Mouse (Mus musculus): ENCODE data around the gene Nradd. TPM values are rescaled to one million over a fixed set of nuclear protein-coding genes. Genes with fewer than 3 reads are reported as not detected.
A peak's percentile ranks its signal among the peaks of the same experiment; 100 is the strongest.

Gene Nradd
- polyA plus RNA-seq, 2 experiments from 2014 or later, result 5.5 to 8.2 TPM

DNA sequence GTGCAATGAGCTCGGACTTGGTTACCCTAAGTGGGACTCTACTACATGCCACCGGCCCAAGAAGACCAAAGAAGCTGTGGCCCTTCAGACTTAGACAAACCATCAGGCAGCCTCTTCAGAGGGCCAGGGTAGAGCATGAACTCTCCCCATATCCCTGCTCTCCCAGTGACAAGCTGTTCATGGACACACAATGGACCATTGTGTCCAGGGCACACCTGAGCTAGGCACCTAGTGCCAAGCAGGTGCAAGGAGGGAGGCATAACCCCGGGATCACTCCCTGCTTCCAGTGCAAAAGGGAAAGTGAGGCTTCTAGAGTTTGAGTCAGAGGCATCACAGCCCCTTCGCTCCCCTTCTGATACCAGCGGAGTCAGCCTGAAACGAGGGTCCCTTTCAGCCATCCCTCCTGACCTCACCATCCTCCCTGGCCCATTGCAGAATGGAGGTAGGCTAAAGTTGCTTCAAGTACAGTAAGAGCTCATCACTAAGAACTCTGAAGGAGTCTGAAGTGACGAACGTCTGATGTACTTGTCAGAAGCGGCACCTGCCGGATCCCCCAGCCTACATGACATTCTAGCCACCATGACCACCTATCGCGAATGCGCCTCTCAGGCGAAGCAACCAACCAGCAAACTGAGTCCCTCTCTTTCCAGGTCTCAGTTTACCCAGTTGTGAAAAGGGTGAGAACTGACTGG lies 28.9 kb upstream of the Nradd start:
- no peak for ATAC-seq

GRCm38 (mm10) chr9:110651931-110652722 lies 27.9 kb upstream of the Nradd start:
- no peak for ATAC-seq

GRCm38 (mm10) chr9:110649775-110650174 lies 25.5 kb upstream of the Nradd start:
- ATAC-seq, result no peak

DNA sequence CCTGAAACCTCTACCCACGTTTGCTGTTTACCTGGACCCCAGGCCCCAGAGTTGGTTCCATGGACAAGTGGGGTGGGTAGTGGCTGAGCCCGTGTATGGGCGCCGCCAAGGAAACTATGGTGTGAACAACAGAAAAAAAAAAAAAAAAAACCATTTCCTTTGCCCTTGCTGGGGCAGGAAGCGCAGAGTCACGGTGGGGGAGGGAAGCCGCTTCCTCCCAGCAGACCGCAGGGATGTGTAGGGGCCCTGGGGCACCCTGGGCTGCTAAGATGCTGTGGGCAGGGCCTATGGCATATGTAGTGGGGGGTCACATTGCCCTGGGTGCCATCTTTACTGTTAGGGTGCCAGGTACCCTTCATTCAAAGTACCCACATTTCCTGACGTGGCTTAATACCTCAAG lies 21.0 kb upstream of the Nradd start:
- ATAC-seq, result peak; percentile 95

DNA sequence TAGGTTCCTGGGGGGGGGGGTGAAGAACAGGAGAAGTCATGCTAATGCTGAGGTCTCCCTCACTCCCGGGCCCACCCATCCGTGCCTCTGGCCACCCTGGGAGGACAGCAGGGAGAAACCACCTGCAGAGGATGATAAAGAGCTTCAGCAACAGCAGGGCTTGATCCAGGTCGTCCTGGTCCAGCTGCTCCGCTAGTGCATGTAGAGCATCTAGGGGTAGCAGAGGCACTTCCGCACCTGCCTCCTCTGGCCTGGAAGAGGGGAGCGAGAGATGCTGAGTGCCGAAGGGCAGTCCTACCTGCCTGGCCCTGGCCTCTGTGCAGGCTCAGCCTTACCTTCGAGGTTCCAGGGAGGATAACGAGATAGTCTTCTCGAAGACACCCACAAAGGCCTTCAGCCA lies 20.0 kb upstream of the Nradd start:
- ATAC-seq, result no peak

- ATAC-seq, result no peak
Observed at GRCm38 (mm10) chr9:110643787-110644186, 19.5 kb upstream of the Nradd start.

- no peak for ATAC-seq
Observed at GRCm38 (mm10) chr9:110642812-110643524, 18.7 kb upstream of the Nradd start.

- ATAC-seq, result no peak
Observed at GRCm38 (mm10) chr9:110641006-110641405, 16.8 kb upstream of the Nradd start.

- ATAC-seq, result no peak
Observed at GRCm38 (mm10) chr9:110638611-110639021, 14.4 kb upstream of the Nradd start.

DNA sequence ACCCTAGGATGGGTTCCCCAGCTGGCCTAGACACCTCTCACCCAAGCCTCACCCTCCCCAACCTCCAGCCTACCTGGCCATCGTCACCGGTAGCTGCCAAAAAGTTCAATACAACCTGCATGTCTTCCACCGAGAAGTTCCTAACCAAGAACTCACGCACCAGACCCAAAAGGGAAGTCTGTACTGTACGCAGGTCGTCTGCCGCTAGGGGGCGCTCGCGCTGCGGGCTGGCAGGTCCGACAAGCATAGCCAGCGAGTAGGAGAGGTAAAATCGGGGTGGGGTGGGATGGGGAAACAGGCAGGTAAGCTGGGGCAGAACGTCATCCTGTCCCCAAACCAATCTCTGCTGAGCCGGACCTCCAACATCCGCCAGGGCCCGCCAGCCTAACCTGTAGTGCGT lies 11.0 kb upstream of the Nradd start:
- ATAC-seq, result peak; percentile 77

DNA sequence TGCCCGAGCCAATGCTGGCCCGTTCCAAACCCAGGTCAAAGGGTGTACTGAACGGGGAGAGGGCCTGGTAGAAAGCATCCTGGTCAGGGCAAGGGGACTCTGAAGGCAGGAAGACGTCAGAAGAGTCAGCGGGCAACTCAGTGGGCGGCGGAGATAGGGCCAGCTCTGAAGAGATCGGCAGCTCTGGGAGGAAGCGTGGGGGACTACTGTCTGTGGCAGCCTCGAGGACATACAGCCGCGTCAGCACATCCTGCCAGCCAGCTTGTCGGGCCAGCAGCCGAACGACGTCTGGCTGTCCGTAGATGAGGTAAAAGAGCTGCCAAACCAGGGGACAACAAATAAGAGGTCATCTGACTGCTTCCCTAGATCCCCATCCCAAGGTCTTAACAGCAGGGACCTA lies 9.6 kb upstream of the Nradd start:
- ATAC-seq, result no peak

DNA sequence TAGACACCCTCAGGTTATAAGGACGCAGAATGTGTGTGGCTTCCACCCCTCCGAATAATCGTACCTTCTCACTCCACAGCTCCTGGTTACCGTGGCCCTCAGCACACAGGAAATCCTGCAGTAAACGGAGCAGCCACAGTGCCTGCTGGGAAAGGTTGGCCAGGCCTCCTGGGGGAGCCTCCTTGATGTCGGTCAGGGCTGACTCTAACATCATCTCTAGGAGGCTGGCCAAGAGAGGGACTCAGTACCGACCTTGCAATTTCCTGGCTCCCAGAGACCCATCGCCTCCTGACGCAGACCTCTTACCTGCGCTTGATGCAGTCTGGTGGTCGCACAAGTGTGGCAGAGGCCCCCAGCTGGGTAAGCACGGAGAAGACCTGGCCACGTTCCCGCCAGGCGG lies 8.4 kb upstream of the Nradd start:
- no peak for ATAC-seq

DNA sequence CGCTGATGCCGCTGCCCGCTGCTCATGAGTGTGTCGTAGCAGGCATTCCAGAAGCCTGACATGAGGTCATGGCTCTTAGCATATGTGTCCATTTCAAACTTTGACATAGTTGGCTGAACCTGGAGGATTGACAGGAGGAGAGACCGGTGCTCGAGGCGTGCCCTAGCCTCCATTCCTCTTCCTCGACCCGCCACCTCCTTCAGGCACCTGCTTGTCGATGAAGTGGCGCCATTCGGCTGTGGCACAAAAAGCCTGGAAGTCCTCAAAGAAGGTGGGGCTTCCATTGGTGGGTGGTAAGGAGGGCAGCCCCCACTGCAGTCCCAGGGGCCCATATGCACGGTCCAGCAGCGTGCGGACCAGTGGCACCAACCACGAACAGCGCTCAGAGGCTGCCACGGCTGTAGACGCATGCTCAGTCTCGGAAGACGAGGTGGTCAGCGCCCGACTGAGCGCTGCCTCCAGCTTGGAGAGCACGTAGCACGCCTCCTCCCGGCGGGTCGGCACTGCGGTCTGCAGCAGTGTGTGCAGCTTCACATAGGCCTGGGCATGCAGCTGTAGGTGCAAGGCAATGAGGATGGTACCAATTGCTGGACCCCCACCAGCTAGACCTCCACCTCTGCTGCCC lies 7.5 kb upstream of the Nradd start:
- ATAC-seq, result no peak

GRCm38 (mm10) chr9:110631191-110631590 lies 6.9 kb upstream of the Nradd start:
- no peak for ATAC-seq

DNA sequence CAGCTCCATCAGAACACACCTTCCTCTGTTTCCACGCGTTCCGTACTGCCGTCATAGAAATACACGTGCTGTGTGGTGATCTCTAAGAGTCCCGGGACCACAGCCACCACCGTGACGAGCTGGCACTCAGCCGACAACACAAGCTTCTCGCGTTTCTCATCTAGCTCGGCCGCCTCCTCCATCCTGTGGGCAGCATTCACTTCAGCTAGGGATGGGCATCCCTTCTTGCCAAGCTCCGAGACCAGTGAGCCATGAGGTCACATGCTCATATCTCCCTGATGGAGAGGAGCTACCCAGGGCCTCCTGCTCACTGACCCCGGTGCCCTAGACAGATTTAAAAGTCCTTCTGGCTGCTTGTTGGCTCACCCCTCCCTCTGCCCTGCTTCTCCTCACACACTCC lies 5.9 kb upstream of the Nradd start:
- no peak for ATAC-seq

- no peak for ATAC-seq
Observed at GRCm38 (mm10) chr9:110625350-110625908, 1.2 kb upstream of the Nradd start.

DNA sequence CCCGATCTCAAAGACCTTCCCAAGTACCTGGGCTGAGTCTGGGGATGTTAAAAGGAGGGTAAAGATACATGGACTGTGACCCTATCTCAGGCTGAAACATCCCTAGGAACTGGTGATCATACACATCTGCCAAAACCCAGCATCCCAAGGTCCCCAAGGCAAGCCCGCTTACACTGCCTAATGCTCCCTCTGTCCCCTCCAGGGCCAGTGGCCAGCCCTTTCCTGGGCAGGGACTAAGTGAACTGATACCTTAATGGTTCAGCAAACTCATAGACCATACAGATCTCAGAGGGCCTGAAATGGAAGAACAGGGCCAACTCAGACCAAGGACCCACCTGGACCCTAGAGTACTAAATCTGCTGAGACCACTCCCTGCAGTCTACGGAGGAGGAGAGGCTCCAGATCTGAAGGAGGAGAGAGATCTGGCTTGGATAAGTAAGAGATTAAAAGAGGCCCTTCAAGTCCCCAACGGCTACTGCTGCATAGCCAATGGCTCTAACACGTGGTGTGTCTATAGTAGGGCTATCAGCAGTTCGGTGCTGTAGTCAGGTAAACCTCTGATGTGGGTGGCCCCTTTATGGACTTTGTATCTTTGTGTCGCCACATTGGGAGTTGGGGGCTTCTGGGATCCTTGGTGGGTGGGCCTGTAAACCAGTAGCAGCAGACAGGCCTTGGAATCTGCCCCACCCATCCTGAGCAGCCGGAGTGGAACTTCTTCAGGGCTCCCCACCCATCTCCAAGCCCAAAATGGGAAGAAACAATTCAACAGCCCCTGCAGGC lies 646 bp downstream of the Nradd start:
- ATAC-seq, result no peak

DNA sequence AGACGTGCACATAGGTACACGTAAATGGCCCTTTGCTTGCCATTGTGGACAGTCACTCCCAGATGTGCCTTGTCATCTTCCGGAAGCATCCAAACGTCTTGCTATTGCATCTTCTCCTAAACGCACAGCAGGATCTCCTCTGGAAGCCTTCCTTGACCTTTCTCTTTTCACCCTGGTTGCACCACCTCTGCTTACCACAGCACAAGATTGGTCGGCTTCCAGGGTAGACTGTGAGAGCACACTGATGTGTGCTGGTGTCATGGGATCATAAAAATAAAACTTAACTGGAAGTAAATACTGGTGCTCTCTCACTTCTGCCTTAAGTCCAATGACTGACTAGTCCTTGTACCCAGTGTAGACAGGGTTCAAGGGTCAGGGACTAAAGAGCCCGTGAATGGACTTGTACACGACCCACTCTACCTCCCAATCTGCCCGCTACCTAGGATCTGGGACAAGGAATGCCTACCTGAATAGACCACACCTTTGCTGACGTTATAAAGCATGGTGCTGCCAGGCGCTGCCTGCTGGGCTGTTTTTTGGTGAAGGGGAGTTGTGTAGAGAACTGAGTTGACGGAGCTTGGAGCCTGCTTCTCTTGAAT lies 1.5 kb downstream of the Nradd start:
- no peak for ATAC-seq

DNA sequence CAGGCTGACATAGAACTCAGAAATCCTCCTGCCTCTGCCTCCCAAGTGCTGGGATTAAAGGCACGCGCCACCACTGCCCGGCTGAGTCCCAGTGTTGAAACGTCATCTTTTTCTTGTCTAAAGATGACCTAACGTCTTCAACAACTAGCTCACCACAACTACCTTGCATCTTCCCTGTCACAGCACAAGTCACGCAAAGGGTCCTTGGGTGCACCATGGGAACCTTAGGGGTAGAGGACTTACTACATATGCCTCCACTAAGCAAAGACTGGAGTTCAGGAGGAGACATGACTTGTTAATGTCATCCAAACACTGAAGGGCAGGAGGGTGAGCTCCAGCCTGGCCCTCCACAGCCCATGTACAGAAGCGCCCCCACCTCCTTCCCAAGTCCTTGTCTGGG lies 3.6 kb downstream of the Nradd start:
- no peak for ATAC-seq

- no peak for ATAC-seq
Observed at GRCm38 (mm10) chr9:110620180-110620579, 4.1 kb downstream of the Nradd start.

- no peak for ATAC-seq
Observed at GRCm38 (mm10) chr9:110617081-110617480, 7.2 kb downstream of the Nradd start.

DNA sequence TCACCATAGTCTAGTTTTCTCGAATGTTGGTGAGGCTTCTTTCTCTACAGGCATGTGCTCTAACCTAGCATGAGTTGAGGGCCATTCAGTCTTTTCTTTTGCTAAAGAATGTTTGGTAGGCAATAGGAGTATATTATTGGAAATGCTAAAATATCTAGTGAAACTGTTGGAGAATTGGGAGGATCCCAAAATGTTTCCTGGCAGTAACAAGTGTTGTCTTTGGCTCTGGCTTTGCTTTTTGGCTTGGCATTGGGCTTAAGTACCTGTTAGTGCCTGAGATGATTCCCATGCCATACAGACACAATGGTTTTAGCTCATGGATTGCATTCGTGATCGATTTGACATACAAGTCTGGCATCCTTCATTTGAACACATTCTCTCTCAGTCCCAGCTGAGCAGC lies 12.8 kb downstream of the Nradd start:
- ATAC-seq, result no peak
